Mouse (Mus musculus) bone marrow, adult 2 months (tissue): ENCODE measurements around the gene Snx30.

ENCODE experiments used
- CTCF ChIP-seq: fragments of 200-500 bp; IDR thresholded peaks from 2 replicates; pipeline ENCODE4 v1.5.1; 2011; ENCODE audit warnings: low read length, control low read depth; ENCODE audit not compliant: control insufficient read depth, insufficient read depth
- POLR2A ChIP-seq: fragments of 200-500 bp; IDR thresholded peaks from 2 replicates; pipeline ENCODE4 v1.6.1; 2011; ENCODE audit warnings: low read depth, mild to moderate bottlenecking, control low read depth, low read length, borderline replicate concordance; ENCODE audit not compliant: control insufficient read depth

GRCm38 (mm10) chr4:59897814-59898520 is 92.3 kb downstream of the Snx30 start:
- TF ChIP-seq POLR2A = no peak
- TF ChIP-seq CTCF = no peak
